ENCODE assay signal across 8 mouse cellular contexts in genomic region chr2:29252599-29253204, GRCm38 (mm10). TPM values are rescaled to one million over a fixed set of nuclear protein-coding genes. Genes with fewer than 3 reads are reported as not detected.
DNase-seq lines count a peak whose midpoint lies in the region; ATAC-seq lines count a peak whose summit lies in the region.

Ntng2 (minus strand) TSS chr2:29253005.

- H3K9ac ChIP-seq in embryonic facial prominence, embryonic 11.5 days (replicated peaks; ENCODE audit: low read length), result peak within 1 kb of the TSS; percentile 51
- H3K9ac ChIP-seq in heart, embryonic 11.5 days (ENCODE audit: low read depth, low read length), result peak within 1 kb of the TSS; percentile 59
- peak within 1 kb of the TSS; percentile 75 for H3K9ac ChIP-seq in midbrain, embryonic 16.5 days (ENCODE audit: low read depth, low read length)

- H3K36me3 ChIP-seq in embryonic facial prominence, embryonic 11.5 days (replicated peaks; ENCODE audit: control insufficient read depth, insufficient read depth, low read depth, low read length), result no peaks in the 10 kb centered on the region
- no peaks in the 10 kb centered on the region for H3K36me3 ChIP-seq in heart, embryonic 11.5 days (ENCODE audit: control insufficient read depth, insufficient read depth, low read length)
- no peaks in the 10 kb centered on the region for H3K36me3 ChIP-seq in midbrain, embryonic 16.5 days (ENCODE audit: control insufficient read depth, insufficient read depth, low read length)

- peak; percentile 39; the same call in 1 of the 2 replicates for ATAC-seq in embryonic facial prominence, embryonic 11.5 days (replicated peaks; ENCODE audit: insufficient number of reproducible peaks, low FRiP score, low TSS enrichment, low read depth)
- peak; percentile 32 for ATAC-seq in heart, embryonic 11.5 days (replicated peaks; ENCODE audit: insufficient number of reproducible peaks, low FRiP score, low TSS enrichment)
- ATAC-seq in midbrain, embryonic 16.5 days, result peak; percentile 61

- H3K4me3 ChIP-seq in embryonic facial prominence, embryonic 11.5 days (ENCODE audit: low read depth, low read length), result peak within 1 kb of the TSS; percentile 52
- peak within 1 kb of the TSS; percentile 59 for H3K4me3 ChIP-seq in heart, embryonic 11.5 days (ENCODE audit: low read depth, low read length)
- H3K4me3 ChIP-seq in midbrain, embryonic 16.5 days (ENCODE audit: low read depth, low read length), result peak within 1 kb of the TSS; percentile 60

- no peak within 1 kb of the TSS for H3K27ac ChIP-seq in embryonic facial prominence, embryonic 11.5 days (replicated peaks; ENCODE audit: low read depth, low read length)
- H3K27ac ChIP-seq in heart, embryonic 11.5 days (ENCODE audit: low read depth, low read length), result no peak within 1 kb of the TSS
- H3K27ac ChIP-seq in midbrain, embryonic 16.5 days (ENCODE audit: low read length), result peak within 1 kb of the TSS; percentile 79

- peaks cover 47% of the 10 kb centered on the region for H3K27me3 ChIP-seq in embryonic facial prominence, embryonic 11.5 days (ENCODE audit: control insufficient read depth, insufficient read depth, low read length)
- H3K27me3 ChIP-seq in heart, embryonic 11.5 days (ENCODE audit: control insufficient read depth, insufficient read depth, low read length), result peaks cover 86% of the 10 kb centered on the region
- peaks cover 7% of the 10 kb centered on the region for H3K27me3 ChIP-seq in midbrain, embryonic 16.5 days (ENCODE audit: control insufficient read depth, insufficient read depth, low read depth, low read length)

- peak within 1 kb of the TSS; percentile 99 for H3K4me2 ChIP-seq in embryonic facial prominence, embryonic 11.5 days (ENCODE audit: low read depth, low read length)
- peak within 1 kb of the TSS; percentile 99 for H3K4me2 ChIP-seq in heart, embryonic 11.5 days
- H3K4me2 ChIP-seq in midbrain, embryonic 16.5 days (ENCODE audit: low read length), result peak within 1 kb of the TSS; percentile 98

- DNase-seq in urinary bladder, adult 18-20 months (ENCODE audit: low spot score in 2 of 2), result peak; percentile 43 to 45
- DNase-seq in urinary bladder, postnatal 10 days (ENCODE audit: low spot score), result no peak
- peak; percentile 62 for DNase-seq in embryonic facial prominence, embryonic 11.5 days (ENCODE audit: low spot score)
- peak; percentile 48 for DNase-seq in kidney, adult 9 months
- DNase-seq in liver, result peak; percentile 27
- peak; percentile 27 for DNase-seq in thymus, postnatal 25 days

- no peaks in the 10 kb centered on the region for H3K9me3 ChIP-seq in embryonic facial prominence, embryonic 11.5 days (replicated peaks; ENCODE audit: control insufficient read depth, low read length)
- no peaks in the 10 kb centered on the region for H3K9me3 ChIP-seq in heart, embryonic 11.5 days (replicated peaks; ENCODE audit: control insufficient read depth, low read length)
- no peaks in the 10 kb centered on the region for H3K9me3 ChIP-seq in midbrain, embryonic 16.5 days (replicated peaks; ENCODE audit: control insufficient read depth, low read length, poor library complexity, severe bottlenecking)

- H3K4me1 ChIP-seq in embryonic facial prominence, embryonic 11.5 days (ENCODE audit: control insufficient read depth, insufficient read depth, low read length), result peaks cover 17% of the 10 kb centered on the region
- peaks cover 10% of the 10 kb centered on the region for H3K4me1 ChIP-seq in heart, embryonic 11.5 days (ENCODE audit: control insufficient read depth, insufficient read depth, low read length)
- H3K4me1 ChIP-seq in midbrain, embryonic 16.5 days (ENCODE audit: control insufficient read depth, insufficient read depth, low read length), result peaks cover 33% of the 10 kb centered on the region

- WGBS in embryonic facial prominence, embryonic 11.5 days, result under 1% methylated on average over 44 of the region's 54 CpGs
- WGBS in heart, embryonic 11.5 days (ENCODE audit: insufficient replicate concordance), result 0% methylated on average over 53 of the region's 54 CpGs
- under 1% methylated on average over 54 of the region's 54 CpGs for WGBS in midbrain, embryonic 16.5 days

RNA-seq across cellular contexts. Expression of gene Ntng2, which starts in this region (rescaled TPM):
- polyA plus RNA-seq in embryonic facial prominence, embryonic 11.5 days (2014; fragmentation: Nextera tagmentation; extraction: Ambion mirVana), result 0.74 and 0.83 TPM in 2 replicates
- polyA plus RNA-seq in heart, embryonic 11.5 days (2014; fragmentation: Nextera tagmentation; extraction: Ambion mirVana), result 0.23 TPM in 1 of 2 replicates, not detected in the other
- 10.6 and 11.0 TPM in 2 replicates for polyA plus RNA-seq in midbrain, embryonic 16.5 days (2015; fragmentation: Nextera tagmentation; extraction: Ambion mirVana)

Comparison
In these comparisons a context has a peak if more than half of its experiments do, and no peak if none do; other contexts are left out.
1. Peak in DNase-seq, ATAC-seq, H3K4me3 ChIP-seq, H3K9ac ChIP-seq and H3K4me2 ChIP-seq in embryonic facial prominence, embryonic 11.5 days; RNA of the gene not detected or under 1 TPM.
2. Peak in ATAC-seq, H3K4me3 ChIP-seq, H3K9ac ChIP-seq and H3K4me2 ChIP-seq in heart, embryonic 11.5 days; RNA of the gene not detected or under 1 TPM.